Mouse (Mus musculus): ENCODE results near the gene Tmem232.
"Not testable (repeated sequence)": the region's sequence is repeated elsewhere in the genome, so short reads cannot be mapped to it uniquely, and the experiment has no call there.

The Tmem232 gene

DNA sequence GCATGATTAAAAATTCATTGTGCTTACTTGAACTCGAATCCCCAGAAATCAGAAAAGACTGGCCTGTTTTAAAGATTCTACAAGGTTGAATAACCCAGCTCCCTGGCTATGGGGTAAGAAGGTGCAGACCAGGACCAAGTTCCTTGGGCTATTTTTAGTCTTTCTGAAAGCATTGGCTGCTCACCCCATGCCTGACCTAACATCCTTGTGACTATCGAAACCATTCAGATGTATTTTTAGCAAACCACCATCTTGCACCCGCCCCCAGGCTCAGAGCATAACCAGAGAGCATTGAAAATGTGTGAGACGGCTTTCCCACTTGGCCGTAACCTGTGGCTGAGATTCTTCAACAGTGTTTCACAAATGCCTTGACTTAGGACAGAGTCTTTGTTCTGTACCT, 13.1 kb downstream of the Tmem232 start:
- DNase-seq (ENCODE audit: low spot score) = no peak

DNA sequence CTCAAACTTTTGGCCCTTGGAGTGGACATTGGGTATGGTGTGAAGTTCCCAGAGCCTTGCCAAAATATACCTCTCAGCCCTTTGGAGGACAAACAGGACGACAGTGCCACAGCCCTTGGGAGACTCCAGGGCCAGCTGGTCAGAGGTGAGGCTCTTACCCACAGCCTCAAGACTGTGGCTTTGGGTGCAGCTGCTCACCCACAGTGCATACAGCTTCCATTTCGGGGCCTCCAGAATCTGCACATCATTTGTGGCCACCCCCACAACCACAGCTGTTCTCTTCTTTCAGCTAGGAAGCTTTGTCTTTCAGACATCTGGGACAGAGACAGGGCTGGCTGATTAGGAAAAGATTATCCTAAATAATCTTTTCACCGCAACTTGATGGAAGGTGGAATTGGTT, 27.1 kb downstream of the Tmem232 start:
- DNase-seq (ENCODE audit: low spot score) = no peak

DNA sequence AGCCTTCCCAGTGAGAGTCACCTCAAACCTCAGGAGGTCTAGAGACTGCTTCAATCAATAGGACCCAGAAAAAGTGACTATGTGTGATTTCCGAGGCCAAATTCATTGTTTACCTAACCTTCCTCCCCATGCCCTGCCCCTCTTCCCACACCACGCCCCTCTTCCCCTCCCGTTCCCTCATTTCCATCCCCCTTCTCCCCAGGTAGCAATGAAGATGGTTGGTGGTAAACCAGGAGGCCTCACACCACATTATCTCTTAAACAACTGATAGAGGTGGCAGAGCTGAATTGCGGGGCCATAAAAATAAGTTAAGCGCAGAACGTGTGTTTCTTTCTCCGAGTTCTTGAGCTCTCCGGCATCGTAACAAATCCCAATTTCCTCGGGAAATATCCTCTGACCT, 55.9 kb downstream of the Tmem232 start:
- DNase-seq (ENCODE audit: low spot score) = no peak

DNA sequence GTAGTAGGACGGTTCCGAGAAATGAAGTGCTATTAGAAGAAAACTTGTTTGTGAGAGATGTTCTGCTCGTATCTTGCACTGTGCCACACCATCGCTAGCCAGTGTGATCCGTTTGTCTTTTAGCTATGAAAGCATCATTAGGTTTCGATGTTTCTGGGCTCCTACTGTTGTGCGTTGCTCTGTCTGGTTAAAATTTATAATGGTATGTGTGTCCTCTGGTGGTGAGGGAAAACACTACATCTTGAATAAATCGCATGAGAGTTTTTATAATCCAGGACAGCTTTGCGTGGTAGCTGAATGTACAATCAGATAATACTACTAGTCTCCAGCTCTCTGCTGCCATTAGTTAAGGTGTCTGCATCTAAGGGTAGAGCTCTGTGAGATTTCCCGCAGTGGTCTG, 63.8 kb downstream of the Tmem232 start:
- no peak for DNase-seq (ENCODE audit: low spot score)

DNA sequence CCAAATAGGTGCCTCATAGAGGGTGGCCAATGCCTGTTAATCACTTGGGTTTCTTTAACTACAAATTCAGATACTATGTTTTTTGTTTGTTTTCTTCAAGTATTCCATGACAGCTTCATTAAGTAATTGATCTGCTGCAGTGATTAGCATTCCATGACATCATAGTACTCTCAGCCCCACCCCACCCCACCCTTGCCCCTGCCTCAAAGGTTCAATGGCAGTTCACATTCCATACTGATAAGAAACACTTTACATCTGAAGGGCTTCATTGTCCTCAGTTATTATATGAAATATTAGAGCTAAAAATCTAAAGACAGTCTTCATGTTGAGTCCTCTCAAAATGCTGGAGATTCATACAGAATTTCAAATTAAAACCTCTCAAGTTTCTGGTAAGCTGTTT, 89.8 kb downstream of the Tmem232 start:
- no peak for DNase-seq (ENCODE audit: low spot score)

DNA sequence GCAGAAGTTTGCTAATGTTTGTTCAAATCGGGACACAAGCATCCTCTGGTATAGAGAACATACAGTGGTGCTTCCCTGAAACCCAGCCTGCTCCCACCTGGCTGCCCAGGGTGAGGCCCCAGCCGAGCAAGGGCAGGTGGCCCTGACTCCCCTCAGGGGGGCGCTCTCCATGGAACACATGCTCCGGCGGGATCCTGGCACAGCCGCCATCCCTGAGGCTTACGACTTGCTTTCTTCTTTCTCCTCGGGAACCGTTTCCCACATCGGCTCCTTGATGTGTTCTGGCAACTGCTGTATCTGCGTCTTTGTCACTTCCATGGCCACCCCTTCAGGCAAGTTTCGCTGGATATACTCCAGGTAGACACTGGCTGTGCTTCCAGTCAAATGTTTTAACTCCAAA, 102.7 kb downstream of the Tmem232 start:
- not testable (repeated sequence) for DNase-seq (ENCODE audit: low spot score)

DNA sequence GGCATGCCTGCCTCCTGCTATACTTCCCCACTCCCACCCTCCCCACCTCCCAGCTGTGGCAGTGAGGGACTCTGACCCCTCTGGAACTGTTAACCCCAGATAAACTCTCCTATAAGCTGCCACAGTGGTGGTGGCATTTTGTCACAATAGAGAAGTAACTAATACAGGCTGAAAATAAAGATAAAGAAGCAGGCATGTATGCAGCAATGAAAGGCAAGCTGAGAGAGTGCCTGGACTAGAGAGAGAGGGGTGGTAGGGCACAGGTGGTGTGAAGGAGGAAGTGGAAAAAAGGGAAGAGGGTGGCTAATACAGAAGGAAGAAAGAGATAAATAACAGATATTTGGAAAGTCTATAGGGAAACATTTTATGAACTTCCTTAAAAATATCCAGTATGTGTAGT, 121.5 kb downstream of the Tmem232 start:
- DNase-seq (ENCODE audit: low spot score) = no peak

DNA sequence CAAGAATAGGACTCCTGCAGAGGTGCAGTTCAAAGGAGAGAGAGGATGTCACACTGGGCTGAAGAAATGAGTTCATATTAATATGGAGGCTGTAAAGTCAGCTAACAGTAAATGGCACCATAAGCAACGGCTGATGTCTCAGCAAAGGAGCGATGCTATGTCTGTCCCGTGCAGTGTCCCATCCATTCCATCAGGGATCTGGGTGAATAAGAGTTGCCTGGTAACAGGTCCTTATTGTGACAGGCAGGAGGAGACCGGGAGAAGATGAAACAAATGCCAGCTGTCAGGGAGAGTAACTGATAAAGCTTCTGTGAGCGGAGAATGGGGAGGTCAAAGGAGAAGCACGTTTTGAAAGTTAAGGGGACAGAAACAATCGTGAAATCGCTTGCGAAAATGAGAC, 135.3 kb downstream of the Tmem232 start:
- no peak for DNase-seq (ENCODE audit: low spot score)

DNA sequence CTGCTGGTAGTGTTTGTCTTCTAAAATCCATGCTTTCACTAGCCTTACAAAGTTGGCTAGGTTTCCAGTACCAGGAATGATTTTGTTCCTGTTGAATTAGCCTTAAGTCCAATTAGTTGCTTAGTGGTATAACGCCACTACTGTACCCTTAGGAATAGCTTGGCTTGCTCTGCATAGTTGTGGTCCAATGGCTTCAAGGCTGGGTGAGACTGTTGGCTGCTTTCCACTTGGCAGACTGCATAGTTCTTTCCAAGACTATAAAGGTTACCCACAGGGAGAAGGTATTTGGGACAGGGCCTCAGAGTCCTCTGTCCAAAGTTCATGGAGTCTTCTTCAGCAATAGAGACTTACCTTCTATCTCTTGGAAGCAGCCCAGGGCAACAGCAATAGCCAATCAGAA, 139.7 kb downstream of the Tmem232 start:
- no peak for DNase-seq (ENCODE audit: low spot score)

DNA sequence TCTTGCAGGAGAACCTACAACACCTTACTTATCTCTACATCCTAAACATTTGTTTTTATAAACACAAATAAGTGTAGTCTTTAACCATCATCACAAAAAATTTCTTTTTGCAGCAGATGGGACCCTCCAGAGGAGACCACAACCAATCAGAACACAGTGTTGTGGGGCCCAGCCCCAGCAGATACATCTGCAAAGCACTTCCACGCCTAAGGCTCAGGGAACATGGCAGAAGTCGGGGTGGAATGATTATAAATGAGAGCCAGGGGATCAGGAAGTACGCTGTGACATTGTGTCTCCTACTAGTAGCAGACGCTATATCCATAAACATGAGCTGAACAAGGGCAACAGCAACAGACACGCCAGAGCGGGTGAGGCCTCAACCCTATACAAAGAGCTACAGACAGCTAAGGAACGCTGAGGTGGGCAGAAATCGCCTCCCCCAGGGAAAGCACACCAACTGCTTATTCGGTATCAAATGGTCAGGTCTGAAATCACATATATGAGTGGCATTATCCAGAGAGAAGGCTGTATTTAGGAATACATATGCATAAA, 156.1 kb downstream of the Tmem232 start:
- no peak for DNase-seq (ENCODE audit: low spot score)

DNA sequence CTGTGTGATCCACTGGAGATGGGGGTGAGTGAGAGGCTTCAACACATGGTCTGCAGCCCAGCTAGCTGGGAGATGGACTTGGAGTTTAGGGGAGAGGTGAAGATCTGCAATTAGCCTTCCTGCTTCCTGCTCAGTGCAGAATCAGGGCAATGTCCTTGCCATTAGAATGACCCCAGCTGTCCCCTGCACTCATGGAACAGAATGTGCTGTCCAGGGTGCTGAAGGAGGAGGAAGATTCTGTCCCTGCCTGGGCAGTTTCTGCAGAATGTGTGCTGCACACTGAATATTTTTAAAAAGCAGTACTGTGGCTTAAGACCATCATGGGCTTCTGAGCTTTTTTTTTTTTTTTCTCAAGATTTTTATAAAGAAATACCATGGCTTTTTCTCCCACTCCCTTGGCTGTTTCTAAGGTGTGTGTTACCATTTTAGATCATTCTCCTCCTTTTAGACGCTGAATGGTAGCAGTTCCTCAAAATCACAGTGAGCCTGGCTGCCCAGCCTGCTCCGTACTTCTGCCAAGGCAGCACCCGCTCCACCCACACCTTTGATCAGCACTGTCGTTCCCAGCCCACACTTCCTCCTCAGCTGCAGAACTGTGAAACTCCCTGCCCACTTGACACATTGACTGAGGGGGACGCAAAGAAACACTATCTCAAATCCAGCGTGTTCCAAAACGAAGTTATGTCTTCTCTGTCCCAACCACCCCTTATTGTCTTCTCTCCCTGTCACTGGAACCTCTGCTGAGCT, 170.4 kb downstream of the Tmem232 start:
- no peak for DNase-seq (ENCODE audit: low spot score)

DNA sequence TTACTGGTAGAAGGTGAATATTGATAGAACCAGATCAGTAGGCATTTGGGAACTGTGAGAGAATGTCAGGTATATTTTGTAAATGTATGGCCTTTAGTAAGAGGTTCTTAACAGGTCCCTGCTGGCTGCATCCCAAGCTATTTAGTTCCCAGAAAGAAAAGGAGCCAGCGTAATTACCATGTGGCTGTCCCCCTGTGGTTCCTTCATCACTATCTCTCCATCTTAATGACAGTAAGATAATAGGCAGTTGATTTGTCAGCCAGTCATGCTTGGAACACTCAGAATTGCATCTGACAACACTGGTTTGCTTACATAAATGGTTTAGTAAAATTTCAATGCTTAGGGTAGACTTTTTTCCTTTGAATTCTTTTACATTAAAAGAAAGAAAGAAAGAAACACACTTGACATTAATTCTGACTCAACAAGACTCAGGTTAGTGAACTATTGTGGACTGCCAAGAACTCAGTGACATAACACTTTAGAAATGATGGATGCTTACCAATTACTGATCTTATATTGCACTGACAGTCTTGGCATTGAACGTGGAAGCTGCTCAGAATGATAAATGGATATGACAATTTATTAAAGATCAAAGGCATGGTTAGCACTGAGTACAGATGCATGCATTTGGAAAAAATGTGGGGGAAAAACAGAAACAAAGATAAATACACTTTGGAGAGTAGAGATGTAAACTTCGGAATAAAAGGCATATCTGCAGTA, 174.9 kb downstream of the Tmem232 start:
- no peak for DNase-seq (ENCODE audit: low spot score)

DNA sequence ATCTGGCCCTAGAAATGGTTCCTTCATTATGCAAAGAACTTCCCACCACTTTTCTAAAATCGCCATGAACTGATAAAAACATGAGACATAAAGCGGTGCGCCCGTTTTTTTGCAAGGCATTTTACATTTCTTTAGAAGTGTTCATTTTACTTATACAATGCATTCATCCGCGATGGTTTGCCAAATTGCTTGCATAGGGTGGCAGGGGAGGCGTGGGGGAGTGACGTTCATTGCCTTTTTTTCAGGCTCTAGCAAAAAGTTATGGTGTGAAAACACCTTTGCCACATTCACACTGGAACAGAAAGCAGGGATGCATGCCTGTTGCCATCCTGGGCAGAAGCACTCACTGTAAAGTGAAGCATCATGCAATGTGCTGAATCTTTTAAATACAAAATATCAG, 188.7 kb downstream of the Tmem232 start:
- DNase-seq (ENCODE audit: low spot score) = no peak

DNA sequence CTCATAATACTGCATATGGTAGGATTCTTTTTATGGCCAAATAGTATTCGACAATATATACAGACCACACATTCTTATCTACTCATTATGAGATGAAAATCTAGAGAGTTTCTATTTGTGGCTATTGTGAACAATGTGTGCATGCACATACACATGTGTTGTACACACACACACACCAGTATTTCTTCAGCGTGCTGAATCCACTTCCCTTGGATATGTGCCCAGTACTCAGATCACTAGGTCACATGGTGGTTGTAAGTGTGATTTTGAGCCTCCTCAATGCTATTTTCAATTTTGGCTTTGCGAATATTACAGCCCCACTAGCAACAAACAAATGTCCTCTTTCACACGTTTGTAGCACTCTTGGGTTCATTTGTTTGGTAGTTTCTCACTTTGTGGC, 200.6 kb downstream of the Tmem232 start:
- no peak for DNase-seq (ENCODE audit: low spot score)

DNA sequence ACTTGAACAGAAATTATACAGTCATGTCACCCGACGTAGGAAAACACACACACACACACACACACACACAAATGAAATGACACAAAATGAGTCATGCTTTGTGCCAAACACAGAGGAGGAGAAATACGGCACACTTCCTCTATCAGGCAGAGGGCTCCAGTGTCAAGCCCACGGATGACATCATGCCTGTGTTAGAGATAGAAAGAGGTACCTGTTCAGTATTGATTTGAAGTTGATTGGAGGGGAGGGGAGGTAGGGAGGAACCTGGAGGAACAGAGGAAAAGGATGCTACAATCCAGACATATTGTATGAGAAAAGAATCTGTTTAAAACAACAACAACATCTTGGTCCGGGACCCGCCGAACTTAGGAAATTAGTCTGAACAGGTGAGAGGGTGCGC, 209.8 kb downstream of the Tmem232 start:
- DNase-seq (ENCODE audit: low spot score) = no peak

DNA sequence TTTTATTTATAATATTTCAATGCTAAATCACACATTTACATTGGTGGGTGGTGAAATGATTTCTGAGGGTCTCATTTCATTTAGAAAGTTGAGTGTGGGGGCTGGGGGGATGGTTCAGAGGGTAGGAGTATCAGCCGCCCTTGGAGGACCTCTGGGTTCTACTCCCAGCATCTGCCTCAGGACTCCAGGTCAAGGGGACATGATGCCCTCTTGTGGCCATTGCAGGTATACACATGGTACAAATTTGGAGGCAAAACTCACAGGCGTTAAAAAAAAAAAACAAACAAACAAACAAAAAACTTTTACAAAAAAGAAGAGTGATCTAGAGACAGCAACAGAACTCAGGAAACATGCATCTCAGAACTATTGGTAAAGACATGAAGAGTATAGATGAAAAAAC, 215.3 kb downstream of the Tmem232 start:
- peak; percentile 10 for DNase-seq (ENCODE audit: low spot score)

DNA sequence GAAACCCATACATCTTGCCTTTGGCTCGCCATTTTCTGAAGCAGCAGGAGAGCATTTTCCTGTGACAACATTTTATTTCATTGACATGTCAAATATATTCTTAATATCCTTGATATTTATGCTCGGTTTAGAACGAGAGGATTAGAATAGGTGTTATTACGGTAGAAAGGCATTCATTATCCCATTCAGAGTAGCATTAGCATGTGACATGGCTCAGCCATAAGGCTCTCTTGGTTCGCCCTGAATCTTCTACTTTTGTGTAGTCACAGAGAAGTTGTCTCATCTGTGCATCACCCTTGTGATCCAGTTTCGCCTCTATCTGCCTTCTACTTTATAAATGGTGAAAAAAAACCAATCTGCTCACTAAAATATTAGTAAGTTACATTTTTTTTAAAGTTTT, 220.0 kb downstream of the Tmem232 start:
- no peak for DNase-seq (ENCODE audit: low spot score)

DNA sequence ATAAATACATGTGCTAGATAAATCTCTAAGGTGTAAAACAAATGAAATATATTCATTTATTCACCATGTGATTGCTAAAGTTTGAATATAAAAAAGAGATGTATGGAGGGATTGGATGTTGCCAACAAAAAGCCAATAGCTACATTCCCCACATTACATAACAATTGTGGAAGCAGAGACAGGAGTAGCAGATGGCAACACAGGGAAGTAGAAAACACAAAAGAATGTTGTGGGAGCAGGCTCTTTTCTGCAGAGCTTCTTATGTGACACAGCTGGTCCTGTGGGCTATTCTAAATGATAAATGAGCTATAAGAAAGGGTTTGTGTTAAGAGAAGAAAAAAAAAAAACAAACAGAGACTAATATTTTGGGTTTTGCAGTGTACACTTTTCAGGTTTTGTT, 240.6 kb downstream of the Tmem232 start:
- no peak for DNase-seq (ENCODE audit: low spot score)

DNA sequence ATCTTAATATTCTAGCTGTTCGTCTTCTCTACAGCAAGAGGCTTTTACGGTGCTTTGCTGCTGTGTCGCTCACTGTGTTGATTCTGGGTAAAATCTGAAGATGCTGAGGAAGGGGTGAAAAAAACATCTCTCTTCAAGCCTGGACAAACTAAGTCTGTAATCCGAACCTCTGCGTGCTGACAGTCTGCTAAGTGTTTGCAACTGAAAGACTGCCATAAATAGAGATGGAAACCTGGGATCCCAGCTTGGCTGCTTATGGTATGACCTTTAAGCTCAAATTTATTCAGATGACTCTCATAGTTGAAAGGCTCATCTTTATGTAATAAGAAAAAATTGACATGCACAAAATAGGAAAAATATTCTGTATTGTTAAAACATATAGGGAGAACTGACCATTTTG, 242.8 kb downstream of the Tmem232 start:
- no peak for DNase-seq (ENCODE audit: low spot score)

DNA sequence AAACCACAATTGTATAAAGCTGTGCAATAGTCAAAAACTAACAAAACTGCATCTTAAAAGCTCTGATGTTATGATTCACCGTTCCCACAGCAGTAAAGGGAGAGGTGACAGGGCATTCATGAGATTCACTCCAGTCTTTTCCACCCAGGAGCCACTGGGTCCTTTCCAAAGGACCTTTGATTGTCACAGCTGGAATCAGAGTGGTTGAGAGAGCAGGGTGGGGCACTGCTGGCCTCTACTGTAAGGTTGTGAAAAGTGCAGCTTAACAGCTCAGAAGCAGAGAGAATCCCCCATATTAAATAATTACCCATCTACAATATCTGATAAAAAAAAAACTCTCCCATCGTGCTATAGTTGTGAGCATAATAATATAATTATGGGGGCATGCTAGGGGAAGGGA, 288.4 kb downstream of the Tmem232 start:
- no peak for DNase-seq (ENCODE audit: low spot score)

DNA sequence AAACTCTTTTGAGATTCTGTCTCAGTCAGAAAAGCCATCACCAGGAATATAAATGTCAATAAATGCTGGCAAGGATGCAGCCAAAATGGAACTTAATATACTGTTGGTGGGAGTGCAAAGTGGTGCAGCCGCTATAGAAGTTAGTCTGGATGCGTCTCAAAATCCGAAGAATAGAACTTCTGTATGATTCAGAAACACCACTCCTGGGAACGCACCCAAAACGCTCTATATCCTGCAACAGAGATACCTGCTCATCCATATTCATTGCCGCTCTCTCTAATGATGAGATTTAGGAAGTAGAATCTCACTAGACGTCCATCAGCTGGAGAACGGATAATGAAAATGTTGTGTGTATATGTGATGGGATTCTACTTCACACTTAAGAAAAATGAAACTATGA, 290.3 kb downstream of the Tmem232 start:
- DNase-seq (ENCODE audit: low spot score) = no peak

DNA sequence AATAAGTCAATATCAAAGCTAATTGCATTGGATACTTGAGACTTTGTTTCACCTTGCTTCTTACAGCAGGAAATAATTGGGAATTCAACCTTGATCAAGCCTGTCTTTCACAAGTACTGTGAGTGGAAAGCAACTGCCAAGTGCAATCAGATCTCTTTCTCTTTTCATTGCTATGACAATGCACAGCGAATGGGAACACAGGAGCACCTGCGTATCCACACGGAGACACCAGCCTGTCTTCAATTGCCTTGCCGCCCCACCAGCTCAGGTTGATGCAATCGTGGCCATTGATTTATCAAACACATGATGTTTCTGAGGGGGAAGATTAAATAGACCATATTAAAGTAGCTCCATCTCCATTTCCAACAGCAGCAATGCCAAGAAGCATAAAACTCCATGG, 296.9 kb downstream of the Tmem232 start:
- no peak for DNase-seq (ENCODE audit: low spot score)

DNA sequence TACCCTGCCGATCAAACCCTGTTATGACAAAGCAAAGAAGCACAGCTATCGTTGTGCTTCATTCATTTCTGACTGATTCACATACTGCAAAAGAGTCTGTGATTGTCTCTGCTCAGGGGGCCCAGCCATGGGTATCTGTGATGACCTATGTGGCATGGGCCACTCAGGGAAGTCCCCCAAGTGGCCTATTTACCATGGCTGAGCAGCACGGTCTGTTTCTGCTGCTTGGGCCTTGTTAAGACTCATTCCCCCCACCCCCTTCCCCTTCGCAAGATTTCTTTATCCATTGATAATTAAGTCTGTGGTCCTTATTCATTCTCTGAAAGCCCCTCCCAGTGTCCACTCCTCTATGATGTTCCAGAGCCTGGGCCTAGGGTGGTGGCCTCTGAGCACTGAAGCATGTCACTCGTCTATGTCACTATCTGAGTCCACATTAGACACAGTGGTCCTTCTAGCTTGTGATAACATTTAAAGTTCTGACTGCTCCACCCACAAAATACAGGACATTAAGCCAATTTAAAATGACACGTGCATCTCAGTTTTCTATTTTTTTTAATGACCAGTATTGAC, 315.1 kb downstream of the Tmem232 start:
- no peak for DNase-seq (ENCODE audit: low spot score)

Data from urinary bladder, postnatal 25 days (tissue).